Mouse (Mus musculus) naive thymus-derived CD4-positive, alpha-beta T cell, adult 5 months (primary cell): Measurements from ENCODE around the gene Phox2b. TPM values are rescaled to one million over a fixed set of nuclear protein-coding genes. Genes with fewer than 3 reads are reported as not detected.

Experiments used
- polyA plus RNA-seq: library from polyadenylated mRNA; unstranded; fragments of 100-300 nt; shearing (Covaris generic); gene quantifications from one replicate; pipeline ENCODE4 v1.2.1, GENCODE M21; 2017

Phox2b gene
- not detected for polyA plus RNA-seq

DNA sequence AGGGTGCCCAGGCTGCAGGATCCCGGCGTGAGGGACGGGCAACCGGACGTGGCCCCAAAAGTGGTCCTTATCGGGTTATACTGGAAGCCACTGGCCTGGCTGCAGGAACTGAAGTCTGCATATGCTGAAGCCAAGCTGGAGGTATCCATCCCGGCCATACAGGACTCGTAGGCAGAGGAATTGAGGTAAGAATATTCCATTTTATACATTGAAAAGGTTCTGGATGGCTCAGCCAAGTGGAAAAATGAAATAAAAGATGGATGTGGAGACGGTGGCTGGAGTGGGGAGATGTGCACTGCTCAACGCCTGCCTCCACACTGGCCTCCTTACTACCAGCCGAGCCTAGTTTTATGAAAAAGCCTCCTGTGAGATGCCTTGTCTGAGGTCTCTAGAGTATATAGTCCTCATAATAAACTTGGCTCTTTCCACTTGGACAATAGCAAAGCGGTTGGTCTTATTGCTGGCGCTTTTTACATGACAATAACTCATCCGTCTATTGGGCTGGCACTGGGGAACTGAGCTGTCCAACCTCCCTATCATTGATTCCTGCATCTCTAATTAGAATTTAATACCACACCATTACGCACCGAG, at the start of gene Phox2b:
Phox2b (minus strand) TSS at position 569 of the 591 bp plus-strand sequence.

Other genes with a start within 250 kb of the Phox2b start
- 70.8 TPM for gene Tmem33, start 161.3 kb upstream of the Phox2b start, polyA plus RNA-seq
- 59.9 TPM for gene Slc30a9, start 207.7 kb upstream of the Phox2b start, polyA plus RNA-seq